Mouse (Mus musculus) neural tube, embryonic 14.5 days (tissue): ENCODE results near the gene Gm47841. TPM values are rescaled to one million over a fixed set of nuclear protein-coding genes. Genes with fewer than 3 reads are reported as not detected.
A peak's percentile ranks its signal among the peaks of the same experiment; 100 is the strongest.

ENCODE experiments used
- ATAC-seq: fragments of 200-750 bp; cut with Nextera tagmentation; 2 replicates; pipeline ENCODE4 v1.8.0; 2017; ENCODE audit warnings: low read depth, mild to moderate bottlenecking, moderate TSS enrichment, moderate library complexity
- H3K27ac ChIP-seq: fragments of 300-500 bp; sonication (generic); 2 replicates; pipeline ENCODE4 v1.5.1; 2014; ENCODE audit warnings: low read depth, mild to moderate bottlenecking, control low read depth, low read length, moderate library complexity, mixed read lengths
- H3K27me3 ChIP-seq: fragments of 300-500 bp; sonication (generic); 2 replicates; pipeline ENCODE4 v1.6.1; 2014; ENCODE audit warnings: low read length; ENCODE audit not compliant: control insufficient read depth, insufficient read depth
- H3K36me3 ChIP-seq: fragments of 300-500 bp; sonication (generic); 2 replicates; pipeline ENCODE4 v1.6.1; 2014; ENCODE audit warnings: low read length, mixed read lengths; ENCODE audit not compliant: control insufficient read depth, insufficient read depth
- H3K4me1 ChIP-seq: fragments of 300-500 bp; sonication (generic); 2 replicates; pipeline ENCODE4 v1.6.1; 2014; ENCODE audit warnings: low read length; ENCODE audit not compliant: control insufficient read depth, insufficient read depth
- H3K4me2 ChIP-seq: fragments of 300-500 bp; sonication (generic); 2 replicates; pipeline ENCODE4 v1.6.1; 2014; ENCODE audit warnings: mild to moderate bottlenecking, low read depth, low read length, control low read depth
- H3K4me3 ChIP-seq: fragments of 300-500 bp; sonication (generic); 2 replicates; pipeline ENCODE4 v1.5.1; 2014; ENCODE audit warnings: low read depth, low read length, control low read depth, mixed read lengths
- H3K9ac ChIP-seq: fragments of 300-500 bp; sonication (generic); replicated peaks from 2 replicates; pipeline ENCODE4 v1.6.1; 2014; ENCODE audit warnings: low read depth, mild to moderate bottlenecking, control low read depth, low read length, mixed read lengths
- H3K9me3 ChIP-seq: fragments of 300-500 bp; sonication (generic); 2 replicates; pipeline ENCODE4 v1.6.1; 2016; ENCODE audit warnings: low read length; ENCODE audit not compliant: control insufficient read depth
- WGBS: fragments of 180-500 bp; shearing (Covaris S2); extraction: QIAGEN DNeasy Blood & Tissue Kit; methylation state at CpG from one replicate; pipeline ENCODE4 v1.1.7; 2014; 5-methylcytosine and 5-hydroxymethylcytosine counted together
- polyA plus RNA-seq: library from polyadenylated mRNA; unstranded; fragments of >200 nt; fragmentation: Nextera tagmentation; extraction: Ambion mirVana; gene quantifications from 2 replicates; pipeline ENCODE4 v1.2.1, GENCODE M21; 2014

Gm47841 gene
- polyA plus RNA-seq, 1 experiment from 2014 or later, result not detected

- Histone ChIP-seq H3K27me3 (peaks cover 7% of the 10 kb centered on the region), H3K36me3 (no peaks in the 10 kb centered on the region), H3K27ac (0 out of 2 replicates have a peak overlapping the region, but pooled peaks have one; percentile 34), H3K9me3 (no peaks in the 10 kb centered on the region), H3K9ac (no peak overlapping the region; the same call in 1 of the 2 replicates), H3K4me2 (peak overlapping the region; percentile 47), H3K4me1 (peaks cover 4% of the 10 kb centered on the region; the same call in 1 of the 2 replicates), H3K4me3 (peak overlapping the region; percentile 35)
- ATAC-seq, result peak; percentile 14; the same call in 1 of the 2 replicates
- WGBS, result 7% methylated on average over 87 of the region's 120 CpGs
Measured at GRCm38 (mm10) chr15:101052560-101053501, 5.6 kb upstream of the Gm47841 start.

DNA sequence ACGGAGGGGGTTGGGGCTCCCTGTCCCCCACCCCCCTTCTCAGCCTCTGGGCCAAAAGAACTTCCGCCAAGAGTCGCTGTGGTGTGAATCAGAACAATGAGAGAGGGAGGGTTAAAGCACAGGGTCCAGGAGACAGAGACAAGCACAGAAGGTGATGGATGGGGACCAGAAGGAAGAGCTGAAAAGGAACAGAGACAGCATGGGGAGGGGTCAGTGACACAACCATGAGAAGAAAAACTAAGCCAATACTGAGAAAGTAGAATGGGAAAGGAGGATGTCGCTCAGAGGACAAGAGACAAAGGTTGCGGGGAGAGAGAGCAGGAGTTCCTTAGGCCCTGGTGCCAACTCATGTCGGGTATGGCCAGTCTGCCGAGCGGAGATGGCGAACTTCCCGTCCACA, 4.7 kb upstream of the Gm47841 start:
- Histone ChIP-seq H3K27me3 (peaks cover 15% of the 10 kb centered on the region), H3K4me1 (peaks cover 8% of the 10 kb centered on the region; the same call in 1 of the 2 replicates), H3K27ac (no peak overlapping the region), H3K4me2 (no peak overlapping the region), H3K36me3 (no peaks in the 10 kb centered on the region), H3K4me3 (no peak overlapping the region), H3K9ac (no peak overlapping the region), H3K9me3 (no peaks in the 10 kb centered on the region)
- ATAC-seq, result no peak
- 18% methylated on average over 10 of the region's 10 CpGs for WGBS

DNA sequence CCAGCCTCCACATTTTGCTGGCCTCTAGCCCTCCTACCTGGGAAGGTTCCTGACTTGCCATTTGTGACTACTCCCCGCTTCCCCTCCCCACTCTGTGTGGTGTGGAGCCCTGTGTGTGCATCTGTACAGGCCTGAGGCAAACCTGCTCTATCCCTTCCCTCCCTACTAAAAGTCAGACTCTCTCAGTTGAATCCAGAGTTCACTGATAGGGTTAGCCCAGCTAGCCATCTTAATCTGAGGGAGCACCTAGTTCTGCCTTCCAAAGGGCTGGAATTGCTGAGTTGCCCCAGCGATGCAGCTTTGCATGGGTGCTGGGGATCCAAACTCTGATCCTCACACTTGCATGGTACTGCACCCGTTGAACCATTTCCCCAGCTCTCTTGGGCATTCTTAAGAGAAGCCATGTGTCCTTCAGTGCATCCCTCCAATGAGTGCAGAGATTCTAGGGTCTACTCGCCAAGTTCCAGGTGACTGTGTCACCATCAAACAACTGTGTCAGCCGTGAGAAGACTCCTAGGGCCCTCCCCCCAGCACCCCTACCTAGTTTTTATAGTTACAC, 1.2 kb upstream of the Gm47841 start:
- 54% methylated on average over 5 of the region's 5 CpGs for WGBS
- no peak for ATAC-seq
- H3K9ac ChIP-seq, result no peak overlapping the region
- no peaks in the 10 kb centered on the region for H3K9me3 ChIP-seq
- no peak overlapping the region for H3K4me2 ChIP-seq
- H3K36me3 ChIP-seq, result no peaks in the 10 kb centered on the region
- H3K4me1 ChIP-seq, result peaks cover 14% of the 10 kb centered on the region; the same call in 1 of the 2 replicates
- no peak overlapping the region for H3K4me3 ChIP-seq
- peaks cover 33% of the 10 kb centered on the region for H3K27me3 ChIP-seq
- no peak overlapping the region for H3K27ac ChIP-seq

- peak overlapping the region; percentile 45 for H3K4me3 ChIP-seq
- peak overlapping the region; percentile 60 for H3K9ac ChIP-seq
- H3K27ac ChIP-seq, result no peak overlapping the region
- peaks cover 14% of the 10 kb centered on the region; the same call in 1 of the 2 replicates for H3K4me1 ChIP-seq
- ATAC-seq, result peak; percentile 51
- H3K27me3 ChIP-seq, result peaks cover 26% of the 10 kb centered on the region
- H3K36me3 ChIP-seq, result no peaks in the 10 kb centered on the region
- under 1% methylated on average over 59 of the region's 77 CpGs for WGBS
- H3K9me3 ChIP-seq, result no peaks in the 10 kb centered on the region
- peak overlapping the region; percentile 96 for H3K4me2 ChIP-seq
Measured at GRCm38 (mm10) chr15:101046527-101047193, 537 bp downstream of the Gm47841 start.

GRCm38 (mm10) chr15:101046039-101046526, 1.1 kb downstream of the Gm47841 start:
- Histone ChIP-seq H3K4me1 (peaks cover 14% of the 10 kb centered on the region; the same call in 1 of the 2 replicates), H3K4me3 (peak overlapping the region; percentile 45), H3K27ac (no peak overlapping the region), H3K4me2 (peak overlapping the region; percentile 96), H3K27me3 (peaks cover 26% of the 10 kb centered on the region), H3K36me3 (no peaks in the 10 kb centered on the region), H3K9ac (peak overlapping the region; percentile 60), H3K9me3 (no peaks in the 10 kb centered on the region)
- 1% methylated on average over 39 of the region's 43 CpGs for WGBS
- peak; percentile 35; the same call in 1 of the 2 replicates for ATAC-seq

- no peak overlapping the region for H3K27ac ChIP-seq
- no peak for ATAC-seq
- no peak overlapping the region for H3K4me2 ChIP-seq
- H3K4me1 ChIP-seq, result peaks cover 14% of the 10 kb centered on the region; the same call in 1 of the 2 replicates
- H3K9ac ChIP-seq, result no peak overlapping the region
- H3K27me3 ChIP-seq, result peaks cover 26% of the 10 kb centered on the region
- H3K9me3 ChIP-seq, result no peaks in the 10 kb centered on the region
- WGBS, result 59% methylated on average over 6 of the region's 6 CpGs
- H3K36me3 ChIP-seq, result peaks cover 7% of the 10 kb centered on the region; the same call in 1 of the 2 replicates
- no peak overlapping the region for H3K4me3 ChIP-seq
Measured at GRCm38 (mm10) chr15:101044531-101044930, 2.7 kb downstream of the Gm47841 start.

DNA sequence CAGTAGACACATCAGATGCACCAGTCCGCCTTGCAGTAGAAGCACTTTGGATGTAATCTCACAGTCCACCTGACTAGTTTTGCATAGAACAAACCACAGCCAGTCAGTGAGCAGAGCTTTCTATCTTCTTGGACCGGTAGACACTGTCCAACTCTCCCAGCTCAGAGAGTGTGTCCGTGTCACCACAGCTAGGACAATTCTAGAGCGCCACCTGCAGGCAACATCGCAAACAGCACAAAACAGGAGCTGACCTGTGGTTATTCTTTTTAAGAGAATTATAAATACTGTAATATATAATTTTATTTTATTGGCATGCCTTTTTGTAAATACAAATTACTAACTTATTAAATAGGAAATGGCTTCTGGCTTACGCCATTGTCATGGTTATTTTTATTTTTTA, 4.6 kb downstream of the Gm47841 start:
- Histone ChIP-seq H3K27me3 (peaks cover 26% of the 10 kb centered on the region), H3K9me3 (no peaks in the 10 kb centered on the region), H3K27ac (no peak overlapping the region), H3K4me2 (no peak overlapping the region), H3K36me3 (peaks cover 12% of the 10 kb centered on the region; the same call in 1 of the 2 replicates), H3K4me3 (no peak overlapping the region), H3K4me1 (peaks cover 14% of the 10 kb centered on the region; the same call in 1 of the 2 replicates), H3K9ac (no peak overlapping the region)
- no peak for ATAC-seq
- 28% methylated on average over 6 of the region's 6 CpGs for WGBS

DNA sequence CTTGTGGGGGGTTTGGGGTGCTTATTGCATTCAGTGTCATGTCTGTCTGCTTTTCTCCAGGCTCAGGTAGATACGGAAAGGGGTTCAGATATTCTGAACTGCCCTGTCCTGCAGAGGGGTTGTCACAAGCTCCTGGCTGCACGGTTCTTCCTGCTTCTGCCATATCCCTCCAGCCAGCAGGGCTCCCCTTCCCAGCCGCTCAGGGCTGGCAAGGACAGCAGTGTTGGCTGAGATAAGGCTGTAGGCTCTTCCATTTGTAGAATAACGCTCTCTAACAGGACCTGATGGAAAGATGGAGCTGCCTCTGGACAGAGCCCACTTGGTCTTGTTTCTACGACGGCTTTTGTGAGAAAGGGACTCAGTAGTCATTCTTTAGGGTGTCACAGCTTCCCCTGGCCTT, 5.2 kb downstream of the Gm47841 start:
- H3K9me3 ChIP-seq, result no peaks in the 10 kb centered on the region
- 72% methylated on average over 6 of the region's 6 CpGs for WGBS
- peaks cover 10% of the 10 kb centered on the region; the same call in 1 of the 2 replicates for H3K4me1 ChIP-seq
- H3K27me3 ChIP-seq, result peaks cover 20% of the 10 kb centered on the region
- no peak overlapping the region for H3K4me3 ChIP-seq
- H3K4me2 ChIP-seq, result no peak overlapping the region
- H3K27ac ChIP-seq, result no peak overlapping the region
- peaks cover 12% of the 10 kb centered on the region; the same call in 1 of the 2 replicates for H3K36me3 ChIP-seq
- no peak overlapping the region for H3K9ac ChIP-seq
- no peak for ATAC-seq
